Mouse (Mus musculus) embryonic stem cell, embryonic (primary cell): ENCODE measurements around the gene Gm20431.

Experiments used
- CTCF ChIA-PET, 4 experiments: fragments of 300-600 bp in 2 of 4; fragments of 350-600 bp in 2 of 4; sonication (Branson Sonifier 250); formaldehyde crosslinking; loops; one replicate each; lab custom pipeline; 2022; ENCODE audit warnings: inconsistent platforms in 2 of 4; lab: Charles Lee
- POLR2A ChIA-PET, 4 experiments: fragments of 300-600 bp in 2 of 4; fragments of 350-600 bp in 2 of 4; sonication (Branson Sonifier 250); formaldehyde crosslinking; loops; one replicate each; lab custom pipeline; 2022; ENCODE audit warnings: antibody characterized with exemption in 4 of 4, inconsistent platforms in 1 of 4; lab: Charles Lee

The Gm20431 gene

GRCm38 (mm10) chr2:167631591-167632448 lies 29.5 kb downstream of the Gm20431 start, which contains the start of gene Ube2v1:
Gene Ube2v1, minus strand, starts transcription at chr2:167632095.
- CTCF ChIA-PET = interaction anchor here in 1 of 4 experiments (1.0 kb wide), 1 partner anchor 49 kb away, joined by 4 read pairs; no protein-coding TSS in a partner anchor
- POLR2A ChIA-PET = interaction anchor here in 2 of 4 experiments (0.6 to 9.3 kb wide), 10 partner anchors 10 to 209 kb away, joined by 3 to 76 read pairs (median 4); partner anchors contain the start of gene Gm20431 (in 1 of the 2)

- ChIA-PET POLR2A (interaction anchor here in 1 of 4 experiments (0.9 to 9.3 kb wide), 3 partner anchors 10 to 91 kb away, joined by 3 to 76 read pairs (median 6); no protein-coding TSS in a partner anchor), CTCF (no interaction called here)
These were observed 30.1 kb downstream of the Gm20431 start for GRCm38 (mm10) chr2:167631181-167631590.

GRCm38 (mm10) chr2:167630421-167630820 lies 30.9 kb downstream of the Gm20431 start:
- POLR2A ChIA-PET = interaction anchor here in 1 of 4 experiments (1.3 to 9.3 kb wide), 4 partner anchors 10 to 99 kb away, joined by 3 to 76 read pairs (median 8); no protein-coding TSS in a partner anchor
- CTCF ChIA-PET = interaction anchor here in 1 of 4 experiments (1.0 kb wide), 1 partner anchor 98 kb away, joined by 3 read pairs; no protein-coding TSS in a partner anchor

- POLR2A ChIA-PET = interaction anchor here in 2 of 4 experiments (1.2 to 9.3 kb wide), 5 partner anchors 9 to 127 kb away, joined by 3 to 76 read pairs (median 6); no protein-coding TSS in a partner anchor
- CTCF ChIA-PET = interaction anchor here in 1 of 4 experiments (1.0 to 1.2 kb wide), 3 partner anchors 49 to 98 kb away, joined by 3 read pairs; no protein-coding TSS in a partner anchor
These were observed 31.6 kb downstream of the Gm20431 start for GRCm38 (mm10) chr2:167629665-167630209.

GRCm38 (mm10) chr2:167628872-167629271 lies 32.4 kb downstream of the Gm20431 start:
- ChIA-PET CTCF (interaction anchor here in 2 of 4 experiments (0.7 to 1.2 kb wide), 3 partner anchors 14 to 96 kb away, joined by 3 read pairs; no protein-coding TSS in a partner anchor), POLR2A (interaction anchor here in 3 of 4 experiments (0.8 to 9.3 kb wide), 6 partner anchors 8 to 126 kb away, joined by 3 to 76 read pairs (median 4); partner anchors contain the start of gene Gm20431 (in 1 of the 3))

- POLR2A ChIA-PET = interaction anchor here in 3 of 4 experiments (0.6 to 9.3 kb wide), 18 partner anchors 9 to 1396 kb away, joined by 3 to 76 read pairs (median 3); no protein-coding TSS in a partner anchor
- CTCF ChIA-PET = interaction anchor here (0.5 to 1.6 kb wide), 15 partner anchors 10 to 1409 kb away, joined by 3 to 5 read pairs (median 3); partner anchors contain the start of genes Gm20431 (in 1 of the 4) and Snai1 (in 1 of the 4)
These were observed 34.3 kb downstream of the Gm20431 start for GRCm38 (mm10) chr2:167627019-167627418.

GRCm38 (mm10) chr2:167625670-167626069 lies 35.6 kb downstream of the Gm20431 start:
- POLR2A ChIA-PET = interaction anchor here (0.5 to 9.3 kb wide), 12 partner anchors 11 to 201 kb away, joined by 3 to 76 read pairs (median 3); partner anchors contain the start of gene Gm20431 (in 1 of the 4)
- CTCF ChIA-PET = interaction anchor here in 3 of 4 experiments (0.5 to 1.6 kb wide), 7 partner anchors 20 to 1405 kb away, joined by 3 to 8 read pairs (median 4); partner anchors contain the start of gene Ptpn1 (in 1 of the 3)

GRCm38 (mm10) chr2:167624368-167625075 lies 36.8 kb downstream of the Gm20431 start:
- CTCF ChIA-PET = interaction anchor here in 3 of 4 experiments (0.7 to 1.6 kb wide), 8 partner anchors 19 to 308 kb away, joined by 3 to 12 read pairs (median 4); partner anchors contain the start of gene Ptpn1 (in 1 of the 3)
- POLR2A ChIA-PET = interaction anchor here in 3 of 4 experiments (0.6 to 9.3 kb wide), 10 partner anchors 10 to 325 kb away, joined by 3 to 76 read pairs (median 3); no protein-coding TSS in a partner anchor

GRCm38 (mm10) chr2:167622965-167623364 lies 38.3 kb downstream of the Gm20431 start:
- CTCF ChIA-PET = interaction anchor here in 3 of 4 experiments (0.6 to 1.3 kb wide), 5 partner anchors 52 to 103 kb away, joined by 3 to 13 read pairs (median 4); no protein-coding TSS in a partner anchor

GRCm38 (mm10) chr2:167622352-167622751 lies 38.9 kb downstream of the Gm20431 start:
- ChIA-PET POLR2A (interaction anchor here in 3 of 4 experiments (0.6 to 9.3 kb wide), 8 partner anchors 7 to 342 kb away, joined by 3 to 76 read pairs (median 4); no protein-coding TSS in a partner anchor), CTCF (interaction anchor here in 2 of 4 experiments (0.6 to 3.2 kb wide), 8 partner anchors 53 to 269 kb away, joined by 3 to 13 read pairs (median 4); no protein-coding TSS in a partner anchor)

More at GRCm38 (mm10) chr2:167622965-167623364, 38.3 kb downstream of the Gm20431 start:
- POLR2A ChIA-PET = interaction anchor here in 2 of 4 experiments (0.6 to 9.3 kb wide), 5 partner anchors 8 to 200 kb away, joined by 3 to 76 read pairs (median 4); no protein-coding TSS in a partner anchor

- ChIA-PET CTCF (interaction anchor here in 3 of 4 experiments (0.5 to 3.2 kb wide), 10 partner anchors 16 to 399 kb away, joined by 3 to 8 read pairs (median 3); no protein-coding TSS in a partner anchor), POLR2A (interaction anchor here in 3 of 4 experiments (0.6 to 2.8 kb wide), 12 partner anchors 7 to 343 kb away, joined by 3 to 10 read pairs (median 3); partner anchors contain the start of gene Cebpb (in 1 of the 3))
These were observed 39.8 kb downstream of the Gm20431 start for GRCm38 (mm10) chr2:167621255-167622087.

GRCm38 (mm10) chr2:167617472-167617871 lies 43.8 kb downstream of the Gm20431 start:
- POLR2A ChIA-PET = interaction anchor here (0.6 to 7.9 kb wide), 12 partner anchors 9 to 196 kb away, joined by 3 to 76 read pairs (median 3); partner anchors contain the start of genes Gm20431 (in 1 of the 4), Slc9a8 (in 1 of the 4) and Snai1 (in 1 of the 4)
- CTCF ChIA-PET = interaction anchor here (0.6 to 2.7 kb wide), 13 partner anchors 9 to 278 kb away, joined by 3 to 10 read pairs (median 4); no protein-coding TSS in a partner anchor

GRCm38 (mm10) chr2:167617034-167617433 lies 44.3 kb downstream of the Gm20431 start:
- CTCF ChIA-PET = interaction anchor here (0.5 to 2.7 kb wide), 13 partner anchors 10 to 278 kb away, joined by 3 to 10 read pairs (median 4); no protein-coding TSS in a partner anchor
- POLR2A ChIA-PET = interaction anchor here (0.6 to 7.9 kb wide), 9 partner anchors 10 to 123 kb away, joined by 3 to 76 read pairs (median 3); partner anchors contain the start of gene Snai1 (in 1 of the 4)

- CTCF ChIA-PET = interaction anchor here (0.5 to 2.6 kb wide), 19 partner anchors 8 to 233 kb away, joined by 3 to 14 read pairs (median 4); partner anchors contain the start of gene Snai1 (in 1 of the 4)
- POLR2A ChIA-PET = interaction anchor here (0.6 to 7.9 kb wide), 7 partner anchors 8 to 85 kb away, joined by 3 to 76 read pairs (median 4); no protein-coding TSS in a partner anchor
These were observed 48.0 kb downstream of the Gm20431 start for GRCm38 (mm10) chr2:167613335-167613734.

- CTCF ChIA-PET = interaction anchor here in 2 of 4 experiments (1.0 to 2.0 kb wide), 4 partner anchors 63 to 80 kb away, joined by 3 to 6 read pairs (median 4); no protein-coding TSS in a partner anchor
- POLR2A ChIA-PET = interaction anchor here in 2 of 4 experiments (0.8 to 7.9 kb wide), 4 partner anchors 15 to 83 kb away, joined by 3 to 76 read pairs (median 4); partner anchors contain the start of gene Snai1 (in 1 of the 2)
These were observed 49.2 kb downstream of the Gm20431 start for GRCm38 (mm10) chr2:167612122-167612521.
